Comparison of ENCODE assay signal across 8 mouse cellular contexts in genomic region chr6:88499481-88500404, GRCm38 (mm10). TPM values are rescaled to one million over a fixed set of nuclear protein-coding genes. Genes with fewer than 3 reads are reported as not detected.
DNase-seq lines count a peak whose midpoint lies in the region; ATAC-seq and TF ChIP-seq lines count a peak whose summit lies in the region.

No protein-coding gene starts in this region.

- H3K4me3 ChIP-seq in ES-E14 (ENCODE audit: insufficient read depth in 1 of 2, low read depth in 1 of 2, low read length in 2 of 2, poor library complexity in 1 of 2, severe bottlenecking in 1 of 2) = peak overlapping the region; percentile 47 to 64
- peak overlapping the region; percentile 52 for H3K4me3 ChIP-seq in bone marrow macrophage, adult 2 months (ENCODE audit: insufficient read depth, low read length)
- peak overlapping the region; percentile 57 for H3K4me3 ChIP-seq in embryonic facial prominence, embryonic 13.5 days
- H3K4me3 ChIP-seq in heart, postnatal 0 days (ENCODE audit: low read depth, low read length) = peak overlapping the region; percentile 48

- TF ChIP-seq POLR2A in bone marrow macrophage, adult 2 months (IDR thresholded peaks at IDR 0.05; ENCODE audit: borderline replicate concordance, low read depth, low read length) = no peak

- in situ Hi-C loops in ES-E14 (cut with MboI; ENCODE audit: low sequenced_read_pairs in 2 of 2, unreplicated experiment in 2 of 2) = loop anchor here in 1 of 2 experiments (10.0 kb wide), 1 partner anchor 315 kb away; no protein-coding TSS in a partner anchor

- DNase-seq in ES-E14 (ENCODE audit: low read depth, low spot score) = no peak
- DNase-seq in heart, postnatal 0 days (ENCODE audit: low spot score) = peak; percentile 31
- peak; percentile 76 to 82 for DNase-seq in layer of hippocampus, postnatal 25 days (ENCODE audit: extremely low spot score in 1 of 2, low spot score in 1 of 2)
- DNase-seq in lung, postnatal 10 days = peak; percentile 74
- peak; percentile 58 for DNase-seq in retina, postnatal 7 days (ENCODE audit: low read depth, low spot score)
- DNase-seq in yolk sac, embryonic 10.5 days (ENCODE audit: low spot score) = peak; percentile 33

- peaks cover 40% of the 10 kb centered on the region for H3K36me3 ChIP-seq in ES-E14 (ENCODE audit: control insufficient read depth, insufficient read depth, low read length, poor library complexity, severe bottlenecking)
- H3K36me3 ChIP-seq in embryonic facial prominence, embryonic 13.5 days = peaks cover 54% of the 10 kb centered on the region
- H3K36me3 ChIP-seq in heart, postnatal 0 days (replicated peaks; ENCODE audit: control insufficient read depth, insufficient read depth, low read length) = peaks cover 44% of the 10 kb centered on the region

- H3K4me2 ChIP-seq in embryonic facial prominence, embryonic 13.5 days = peak overlapping the region; percentile 95
- peak overlapping the region; percentile 80 for H3K4me2 ChIP-seq in heart, postnatal 0 days (ENCODE audit: low read depth, low read length)

- H3K9ac ChIP-seq in ES-E14 (ENCODE audit: insufficient read depth, low read depth, low read length, poor library complexity, severe bottlenecking) = peak overlapping the region; percentile 54
- peak overlapping the region; percentile 79 for H3K9ac ChIP-seq in embryonic facial prominence, embryonic 13.5 days
- H3K9ac ChIP-seq in heart, postnatal 0 days (replicated peaks; ENCODE audit: low read depth, low read length) = 0 out of 2 replicates have a peak overlapping the region, but pooled peaks have one; percentile 29

- H3K4me1 ChIP-seq in ES-E14 (ENCODE audit: control insufficient read depth in 2 of 2, insufficient read depth in 2 of 2, low read length in 2 of 2, poor library complexity in 1 of 2) = peaks cover 0 to 9% of the 10 kb centered on the region in 2 experiments; a peak in 1 of 4 replicates
- peaks cover 8% of the 10 kb centered on the region for H3K4me1 ChIP-seq in bone marrow macrophage, adult 2 months (ENCODE audit: control insufficient read depth, insufficient read depth, low read length)
- peaks cover 7% of the 10 kb centered on the region; the same call in 1 of the 2 replicates for H3K4me1 ChIP-seq in embryonic facial prominence, embryonic 13.5 days
- 0 out of 2 replicates have a peak, but pooled peaks cover 6% of the 10 kb centered on the region for H3K4me1 ChIP-seq in heart, postnatal 0 days (ENCODE audit: control insufficient read depth, insufficient read depth)

- H3K27me3 ChIP-seq in embryonic facial prominence, embryonic 13.5 days = peaks cover 6% of the 10 kb centered on the region; the same call in 1 of the 2 replicates
- 0 out of 2 replicates have a peak, but pooled peaks cover 5% of the 10 kb centered on the region for H3K27me3 ChIP-seq in heart, postnatal 0 days (ENCODE audit: control insufficient read depth, insufficient read depth, low read length)

- 3% methylated on average over 76 of the region's 76 CpGs for WGBS in embryonic facial prominence, embryonic 13.5 days
- 3% methylated on average over 76 of the region's 76 CpGs for WGBS in heart, postnatal 0 days

- peak; percentile 70 for TF ChIP-seq CTCF in bone marrow macrophage, adult 2 months (IDR thresholded peaks at IDR 0.05; ENCODE audit: low read depth, low read length)
- TF ChIP-seq CTCF in heart, postnatal 0 days (IDR thresholded peaks at IDR 0.05; ENCODE audit: low read depth) = peak; percentile 55

- no peak overlapping the region for H3K27ac ChIP-seq in ES-E14 (ENCODE audit: insufficient read depth, low read depth, low read length, poor library complexity, severe bottlenecking)
- H3K27ac ChIP-seq in bone marrow macrophage, adult 2 months (ENCODE audit: insufficient read depth, low read depth, low read length) = no peak overlapping the region
- H3K27ac ChIP-seq in embryonic facial prominence, embryonic 13.5 days = no peak overlapping the region
- H3K27ac ChIP-seq in heart, postnatal 0 days (ENCODE audit: low read depth) = no peak overlapping the region

- ATAC-seq in embryonic facial prominence, embryonic 13.5 days (ENCODE audit: insufficient number of reproducible peaks, insufficient read depth, low FRiP score, low TSS enrichment, low read depth) = peak; percentile 61
- peak; percentile 52 for ATAC-seq in heart, postnatal 0 days (ENCODE audit: insufficient read depth, low read depth)

- no peaks in the 10 kb centered on the region for H3K9me3 ChIP-seq in ES-E14 (ENCODE audit: control insufficient read depth, insufficient read depth, low read depth, low read length)
- no peaks in the 10 kb centered on the region for H3K9me3 ChIP-seq in embryonic facial prominence, embryonic 13.5 days
- no peaks in the 10 kb centered on the region for H3K9me3 ChIP-seq in heart, postnatal 0 days (replicated peaks; ENCODE audit: control insufficient read depth, low read length)

- TF ChIP-seq EP300 in heart, postnatal 0 days (IDR thresholded peaks at IDR 0.05; ENCODE audit: low read depth) = no peak

TF ChIP-seq in ES-E14, 5 proteins besides CTCF, POLR2A, EP300 and RAD21:
- TF ChIP-seq ZC3H11A (IDR thresholded peaks at IDR 0.05; ENCODE audit: borderline replicate concordance, low read depth, low read length) = no peak
- 0 out of 2 replicates have a peak, but pooled peaks have one; percentile 47 for TF ChIP-seq HCFC1 (IDR thresholded peaks at IDR 0.05; ENCODE audit: borderline replicate concordance, insufficient read depth, low read length)

RNA-seq across cellular contexts. Expression of gene Sec61a1, which starts 19.0 kb away (rescaled TPM):
- total RNA-seq in ES-E14 (2012; rRNA removed) = 414 and 461 TPM in 2 replicates
- 82.2 and 83.4 TPM in 2 replicates for polyA plus RNA-seq in bone marrow macrophage, adult 2 months (2012; ENCODE audit: insufficient read depth, insufficient read length, missing spikeins)
- 249 and 250 TPM in 2 replicates for polyA plus RNA-seq in embryonic facial prominence, embryonic 13.5 days (2015; fragmentation: Nextera tagmentation; extraction: Ambion mirVana)
- total RNA-seq in heart, postnatal 0 days (2014; rRNA removed; ENCODE audit: low replicate concordance) = 131 and 172 TPM in 2 replicates
- polyA plus RNA-seq in heart, postnatal 0 days (2015; fragmentation: Nextera tagmentation; extraction: Ambion mirVana) = 85.9 and 88.0 TPM in 2 replicates
- 100 to 1,000 TPM in 1 of 2 experiments, 10 to 100 TPM in 1; 87.0 to 100 TPM for total RNA-seq in layer of hippocampus, postnatal 25 days (2021)

RNA-seq across cellular contexts. Expression of gene Ruvbl1, which starts 34.5 kb away (rescaled TPM):
- total RNA-seq in ES-E14 (2012; rRNA removed) = 117 and 149 TPM in 2 replicates
- 18.3 and 20.2 TPM in 2 replicates for polyA plus RNA-seq in bone marrow macrophage, adult 2 months (2012; ENCODE audit: insufficient read depth, insufficient read length, missing spikeins)
- polyA plus RNA-seq in embryonic facial prominence, embryonic 13.5 days (2015; fragmentation: Nextera tagmentation; extraction: Ambion mirVana) = 148 and 158 TPM in 2 replicates
- 12.2 and 27.4 TPM in 2 replicates for total RNA-seq in heart, postnatal 0 days (2014; rRNA removed; ENCODE audit: low replicate concordance)
- polyA plus RNA-seq in heart, postnatal 0 days (2015; fragmentation: Nextera tagmentation; extraction: Ambion mirVana) = 42.3 and 44.9 TPM in 2 replicates
- total RNA-seq in layer of hippocampus, postnatal 25 days (2021) = 10 to 100 TPM; 38.8 to 44.4 TPM

RNA-seq across cellular contexts. Expression of gene Eefsec, which starts 53.4 kb away (rescaled TPM):
- 26.2 and 27.9 TPM in 2 replicates for total RNA-seq in ES-E14 (2012; rRNA removed)
- polyA plus RNA-seq in bone marrow macrophage, adult 2 months (2012; ENCODE audit: insufficient read depth, insufficient read length, missing spikeins) = 8.5 and 10.0 TPM in 2 replicates
- polyA plus RNA-seq in embryonic facial prominence, embryonic 13.5 days (2015; fragmentation: Nextera tagmentation; extraction: Ambion mirVana) = 45.7 and 46.9 TPM in 2 replicates
- total RNA-seq in heart, postnatal 0 days (2014; rRNA removed; ENCODE audit: low replicate concordance) = 12.9 and 25.6 TPM in 2 replicates
- 11.3 and 12.8 TPM in 2 replicates for polyA plus RNA-seq in heart, postnatal 0 days (2015; fragmentation: Nextera tagmentation; extraction: Ambion mirVana)
- 10 to 100 TPM; 23.0 to 23.2 TPM for total RNA-seq in layer of hippocampus, postnatal 25 days (2021)

Comparison
In these comparisons a context has a peak if more than half of its experiments do, and no peak if none do; other contexts are left out.
1. H3K9ac ChIP-seq: peak in every context shown above with its lines; median percentile 79 in embryonic facial prominence, embryonic 13.5 days; 54 in ES-E14; 29 in heart, postnatal 0 days.